Mouse (Mus musculus) spleen, postnatal 14 days (tissue): ENCODE results near the gene Prpmp5.
"Not testable (repeated sequence)": the region's sequence is repeated elsewhere in the genome, so short reads cannot be mapped to it uniquely, and the experiment has no call there.

ENCODE experiments used
- DNase-seq, 2 experiments: peaks; one replicate each; pipeline ENCODE4 v3.0.0; 2021 to 2022; ENCODE audit warnings: low spot score in 2 of 2

Prpmp5 gene

DNA sequence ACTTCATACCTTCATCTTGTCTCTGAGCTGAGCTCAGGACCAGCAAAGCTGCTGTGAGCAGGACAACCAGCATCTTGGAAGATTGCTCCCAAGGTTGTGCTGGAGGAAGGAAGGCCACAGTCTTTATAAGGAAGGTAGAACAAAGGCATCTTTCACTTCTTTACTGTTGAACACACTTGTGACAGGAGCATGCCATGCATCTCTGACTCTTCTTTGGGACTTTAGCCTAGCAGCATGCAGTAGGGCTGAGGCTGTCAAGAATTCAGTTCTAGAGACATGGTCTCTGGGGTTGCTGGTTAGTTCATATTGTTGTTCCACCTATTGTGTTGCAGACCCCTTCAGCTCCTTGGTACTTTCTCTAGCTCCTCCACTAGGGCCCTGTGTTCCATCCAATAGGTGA lies at the start of gene Prpmp5:
Gene Prpmp5, minus strand, starts transcription at position 101 of the 400 bp plus-strand sequence.
- not testable (repeated sequence) for DNase-seq

DNA sequence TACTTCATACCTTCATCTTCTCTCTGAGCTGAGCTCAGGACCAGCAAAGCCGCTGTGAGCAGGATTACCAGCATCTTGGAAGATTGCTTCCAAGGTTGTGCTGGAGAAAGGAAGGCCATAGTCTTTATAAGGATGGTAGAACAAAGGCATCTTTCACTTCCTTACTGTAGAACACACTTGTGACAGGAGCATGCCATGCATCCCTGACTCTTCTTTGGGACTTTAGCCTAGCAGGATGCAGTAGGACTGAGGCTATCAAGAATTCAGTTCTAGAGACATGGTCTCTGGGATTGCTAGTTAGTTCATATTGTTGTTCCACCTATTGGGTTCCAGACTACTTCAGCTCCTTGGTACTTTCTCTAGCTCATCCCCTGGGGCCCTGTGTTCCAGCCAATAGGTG lies 49.5 kb upstream of the Prpmp5 start, which contains the start of gene Gm8882:
Gene Gm8882, minus strand, starts transcription at position 101 of the 400 bp plus-strand sequence.
- not testable (repeated sequence) for DNase-seq
